Mouse (Mus musculus) Muller cell, postnatal 12 days (primary cell): ENCODE measurements around the gene Gm5678.
"Not testable (repeated sequence)": the region's sequence is repeated elsewhere in the genome, so short reads cannot be mapped to it uniquely, and the experiment has no call there.

ENCODE experiments used
- DNase-seq: peaks from one replicate; pipeline ENCODE4 v3.0.0-alpha.2; 2015; ENCODE audit errors: inconsistent ontology term

Gene Gm5678

GRCm38 (mm10) chr16:93607669-93608101 lies 20.2 kb upstream of the Gm5678 start:
- peak; percentile 92 for DNase-seq

DNA sequence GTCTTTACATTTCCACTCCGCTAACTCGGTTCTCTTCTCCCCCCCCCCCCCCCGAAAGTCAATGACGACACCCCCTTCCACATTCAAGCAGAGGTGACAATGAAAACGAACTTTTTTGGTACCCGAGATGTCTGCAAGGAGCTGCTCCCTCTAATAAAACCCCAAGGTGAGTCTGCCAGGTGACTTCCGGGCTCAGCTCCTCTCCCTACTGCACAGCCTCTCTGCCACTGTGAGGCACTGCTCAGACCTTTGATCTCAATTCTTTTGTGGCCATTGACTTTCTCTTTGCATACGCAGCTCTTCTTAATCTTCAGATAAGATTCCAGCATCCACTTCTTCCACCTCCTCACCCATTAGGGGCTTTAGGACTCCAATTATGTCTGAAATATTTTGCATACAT lies 19.2 kb upstream of the Gm5678 start:
- DNase-seq, result no peak

DNA sequence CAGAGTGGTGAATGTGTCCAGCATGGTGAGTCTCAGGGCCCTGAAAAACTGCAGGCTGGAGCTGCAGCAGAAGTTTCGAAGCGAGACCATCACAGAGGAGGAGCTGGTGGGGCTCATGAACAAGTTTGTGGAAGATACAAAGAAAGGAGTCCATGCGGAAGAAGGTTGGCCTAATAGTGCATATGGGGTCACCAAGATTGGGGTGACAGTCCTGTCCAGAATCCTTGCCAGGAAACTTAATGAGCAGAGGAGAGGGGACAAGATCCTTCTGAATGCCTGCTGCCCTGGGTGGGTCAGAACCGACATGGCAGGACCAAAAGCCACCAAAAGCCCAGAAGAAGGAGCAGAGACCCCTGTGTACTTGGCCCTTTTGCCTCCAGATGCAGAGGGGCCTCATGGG lies 18.1 kb upstream of the Gm5678 start:
- DNase-seq, result no peak

DNA sequence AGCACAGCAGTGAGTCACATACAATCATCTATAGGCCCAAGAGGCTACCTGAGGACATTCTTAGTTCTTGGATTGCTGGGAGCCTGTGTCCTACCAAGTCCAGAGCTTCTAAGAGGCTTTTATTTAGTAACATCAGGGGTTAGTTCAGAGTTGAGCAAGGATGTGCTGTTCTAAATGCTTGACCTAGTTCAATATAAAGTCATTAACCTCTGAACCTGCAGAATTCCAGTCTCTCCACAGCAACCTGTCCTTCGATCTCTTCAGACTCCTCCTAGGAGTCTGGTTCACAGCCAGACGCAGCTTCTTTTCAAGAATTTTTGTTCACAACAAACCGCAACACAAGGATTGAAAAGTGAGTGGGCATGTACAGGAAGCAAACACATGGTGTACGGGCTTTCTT lies 16.9 kb upstream of the Gm5678 start:
- DNase-seq, result no peak

GRCm38 (mm10) chr16:93615118-93615870 lies 12.6 kb upstream of the Gm5678 start:
- DNase-seq, result peak; percentile 23

DNA sequence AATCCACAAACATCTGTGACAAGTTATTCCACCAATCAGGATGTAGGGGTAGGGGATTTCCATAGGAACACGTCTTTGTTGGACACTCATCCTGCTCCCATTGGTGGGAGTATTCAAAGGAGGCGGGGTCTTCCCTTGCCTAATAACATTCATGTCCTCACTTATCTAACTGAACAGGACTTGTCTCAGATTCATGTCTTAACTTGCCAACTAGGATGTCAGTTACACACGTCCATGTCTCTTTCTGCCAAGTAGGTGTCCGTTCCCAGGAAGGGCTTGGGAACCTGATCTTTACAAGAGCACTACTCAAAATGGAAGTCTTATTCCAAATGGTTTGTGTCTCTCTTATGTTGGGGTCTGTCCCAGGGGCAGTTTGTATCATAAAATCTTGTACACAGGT lies 4.1 kb upstream of the Gm5678 start:
- DNase-seq, result not testable (repeated sequence)

GRCm38 (mm10) chr16:93624671-93625070 lies 3.2 kb upstream of the Gm5678 start:
- no peak for DNase-seq

DNA sequence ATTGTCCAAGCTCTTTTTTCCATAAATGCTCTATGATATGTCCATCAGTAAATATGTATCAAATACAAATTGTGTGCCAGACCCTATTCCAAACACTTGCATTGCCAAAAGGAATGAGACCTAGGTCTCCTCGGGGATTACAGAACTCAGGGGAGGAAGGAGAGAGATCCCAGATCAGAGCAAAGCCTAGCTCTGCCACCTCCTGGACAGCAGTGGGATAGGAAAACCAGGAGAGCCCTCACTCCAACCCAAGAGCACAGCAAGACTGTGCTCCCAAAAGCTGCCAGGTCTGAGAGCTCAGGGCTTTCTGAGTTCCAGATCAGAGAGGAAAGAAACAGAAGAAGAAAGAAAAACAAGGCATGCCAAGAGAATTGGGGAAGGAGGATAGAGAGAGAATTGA lies 1.2 kb upstream of the Gm5678 start:
- DNase-seq, result peak; percentile 24

GRCm38 (mm10) chr16:93644006-93644405 lies 16.1 kb downstream of the Gm5678 start:
- DNase-seq, result no peak

GRCm38 (mm10) chr16:93648441-93649183 lies 20.7 kb downstream of the Gm5678 start:
- no peak for DNase-seq

- DNase-seq, result no peak
These were observed 40.1 kb downstream of the Gm5678 start for GRCm38 (mm10) chr16:93667976-93668375.

DNA sequence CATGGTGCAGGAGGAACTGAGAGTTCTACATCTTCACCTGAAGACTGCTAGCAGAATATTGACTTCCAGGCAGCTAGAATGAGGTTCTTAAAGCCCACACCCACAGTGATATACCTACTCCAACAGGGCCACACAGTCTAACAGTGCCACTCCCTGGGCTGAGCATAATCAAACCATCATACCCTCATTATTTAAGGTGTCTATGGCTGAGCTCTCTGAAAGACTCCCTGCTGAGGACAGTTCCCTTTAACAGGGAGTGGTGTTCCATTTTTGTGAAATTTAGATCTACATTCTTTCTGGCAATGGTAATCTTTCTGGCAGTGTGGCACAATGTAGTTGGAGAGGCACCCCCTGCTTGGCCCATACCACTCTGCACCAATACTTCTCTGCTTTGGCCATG lies 41.6 kb downstream of the Gm5678 start:
- no peak for DNase-seq

DNA sequence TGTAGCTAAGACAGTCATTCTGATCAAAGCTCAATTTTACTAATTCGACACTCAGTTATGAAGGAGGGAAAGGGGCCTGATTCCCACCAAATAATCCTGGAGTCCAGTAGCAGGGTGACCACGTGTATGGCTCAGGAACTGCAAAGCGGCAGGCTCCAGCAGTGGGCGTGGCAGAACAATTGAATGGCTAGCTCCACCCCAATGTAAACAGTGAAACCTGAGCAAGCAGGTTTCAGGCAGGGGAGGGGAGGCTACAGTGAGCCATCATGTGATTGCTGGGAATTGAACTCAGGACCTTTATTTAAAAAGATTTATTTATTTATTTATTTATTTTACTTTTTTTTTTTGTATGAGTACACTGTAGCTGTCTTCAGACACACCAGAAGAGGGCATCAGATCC lies 42.6 kb downstream of the Gm5678 start:
- DNase-seq, result not testable (repeated sequence)

GRCm38 (mm10) chr16:93671064-93671463 lies 43.2 kb downstream of the Gm5678 start:
- DNase-seq, result no peak

GRCm38 (mm10) chr16:93676376-93676775 lies 48.5 kb downstream of the Gm5678 start:
- DNase-seq, result no peak

DNA sequence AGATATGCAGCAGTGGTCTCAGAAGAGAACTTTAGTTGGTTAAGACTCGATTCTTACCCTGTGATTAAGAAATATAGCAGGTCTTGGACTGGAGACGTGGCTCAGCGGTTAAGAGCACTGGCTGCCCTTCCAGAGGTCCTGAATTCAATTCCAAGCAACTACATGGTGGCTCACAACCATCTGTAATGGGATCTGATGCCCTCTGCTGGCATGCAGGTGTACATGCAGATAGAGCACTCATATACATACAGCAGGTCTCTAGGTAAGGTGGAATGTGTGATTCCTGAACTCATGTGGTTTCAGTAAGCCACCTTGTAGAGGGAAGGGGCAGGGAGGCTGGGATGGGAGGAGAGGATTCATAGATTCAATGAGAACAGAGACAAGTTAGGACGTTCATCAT lies 50.3 kb downstream of the Gm5678 start:
- DNase-seq, result no peak

DNA sequence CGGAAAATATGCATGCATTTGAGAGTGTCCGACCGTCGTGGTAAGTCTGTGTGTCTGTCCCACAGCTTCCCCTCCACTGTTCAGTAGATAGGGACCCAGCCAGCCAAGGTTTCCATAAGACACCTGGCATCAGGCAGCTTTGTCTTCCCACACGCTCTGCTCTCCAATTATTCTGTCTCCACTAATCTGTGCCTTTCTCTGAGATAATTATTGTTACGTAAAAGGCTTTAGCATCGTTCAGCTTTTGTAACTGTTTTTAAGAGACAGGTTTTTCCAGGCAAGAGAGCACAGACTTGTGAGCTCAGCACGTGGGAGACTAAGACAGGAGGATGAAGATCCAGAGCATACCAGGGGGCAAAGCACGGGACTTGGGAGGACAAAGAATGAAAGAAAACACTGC lies 51.3 kb downstream of the Gm5678 start:
- no peak for DNase-seq
